Mouse (Mus musculus) bone marrow, adult 2 months (tissue): ENCODE data around the gene Gramd1b.

Source experiments
- CTCF ChIP-seq: fragments of 200-500 bp; IDR thresholded peaks from 2 replicates; pipeline ENCODE4 v1.5.1; 2011; ENCODE audit warnings: low read length, control low read depth; ENCODE audit not compliant: control insufficient read depth, insufficient read depth
- POLR2A ChIP-seq: fragments of 200-500 bp; IDR thresholded peaks from 2 replicates; pipeline ENCODE4 v1.6.1; 2011; ENCODE audit warnings: low read depth, mild to moderate bottlenecking, control low read depth, low read length, borderline replicate concordance; ENCODE audit not compliant: control insufficient read depth

- TF ChIP-seq POLR2A (no peak), CTCF (no peak)
Measured at GRCm38 (mm10) chr9:40326260-40326915, 204.8 kb downstream of the Gramd1b start.
